Mouse (Mus musculus): ENCODE data around the gene Acsm4. TPM values are rescaled to one million over a fixed set of nuclear protein-coding genes. Genes with fewer than 3 reads are reported as not detected.

The Acsm4 gene
- total and polyA plus RNA-seq, 3 experiments: not detected

GRCm38 (mm10) chr7:119744321-119744720 is 54.5 kb downstream of the Acsm4 start:
- no peak overlapping the region for H3K9ac ChIP-seq (ENCODE audit: control insufficient read depth, low read depth, low read length, poor library complexity, severe bottlenecking)

GRCm38 (mm10) chr7:119745869-119746268 is 56.0 kb downstream of the Acsm4 start:
- H3K27me3 ChIP-seq (ENCODE audit: control insufficient read depth in 1 of 2, insufficient read depth in 2 of 2, low read length in 2 of 2): no peaks in the 10 kb centered on the region
- no peak overlapping the region for H3K9ac ChIP-seq (ENCODE audit: control insufficient read depth, low read depth, low read length, poor library complexity, severe bottlenecking)
- H3K9me3 ChIP-seq (replicated peaks; ENCODE audit: insufficient read depth, low read length): no peaks in the 10 kb centered on the region
- no peak overlapping the region for H3K4me3 ChIP-seq (ENCODE audit: control insufficient read depth in 1 of 2, insufficient read depth in 1 of 2, low read depth in 2 of 2, low read length in 2 of 2)
- TF ChIP-seq CTCF (IDR thresholded peaks at IDR 0.05 in 2 of 3, conservative IDR thresholded peaks at IDR 0.05 in 1 of 3; ENCODE audit: control insufficient read depth in 1 of 3, insufficient read depth in 1 of 3, low read depth in 2 of 3, low read length in 3 of 3, poor library complexity in 1 of 3, severe bottlenecking in 1 of 3): no peak
- TF ChIP-seq USF2 (IDR thresholded peaks at IDR 0.05; ENCODE audit: borderline replicate concordance in 1 of 2, insufficient read depth in 1 of 2, low read depth in 1 of 2, low read length in 2 of 2): no peak
- TF ChIP-seq UBTF (IDR thresholded peaks at IDR 0.05; ENCODE audit: borderline replicate concordance, insufficient read depth, low read depth, low read length): no peak
- no peak for TF ChIP-seq ELF1 (IDR thresholded peaks at IDR 0.05; ENCODE audit: low read depth, low read length)
- TF ChIP-seq E2F4 (IDR thresholded peaks at IDR 0.05; ENCODE audit: borderline replicate concordance, low read depth, low read length): no peak
- TF ChIP-seq POLR2A (IDR thresholded peaks at IDR 0.05; ENCODE audit: control insufficient read depth in 1 of 2, insufficient read depth in 1 of 2, low read depth in 1 of 2, low read length in 2 of 2, poor library complexity in 1 of 2): no peak
- TF ChIP-seq MAFK (IDR thresholded peaks at IDR 0.05; ENCODE audit: borderline replicate concordance, low read depth, low read length): no peak
- no peak for TF ChIP-seq KAT2A (conservative IDR thresholded peaks at IDR 0.05; ENCODE audit: low read depth, low read length)
- TF ChIP-seq POLR2AphosphoS5 (IDR thresholded peaks at IDR 0.05; ENCODE audit: borderline replicate concordance, low read depth, low read length): no peak
- no peak for TF ChIP-seq GATA1 (IDR thresholded peaks at IDR 0.05; ENCODE audit: low read depth, low read length)
- no peak for TF ChIP-seq MXI1 (IDR thresholded peaks at IDR 0.05; ENCODE audit: low read depth, low read length)
- TF ChIP-seq EP300 (IDR thresholded peaks at IDR 0.05; ENCODE audit: low read depth in 1 of 2, low read length in 2 of 2): no peak
- no peak for TF ChIP-seq TAL1 (IDR thresholded peaks at IDR 0.05; ENCODE audit: low read length)
- TF ChIP-seq MYB (IDR thresholded peaks at IDR 0.05; ENCODE audit: low read depth, low read length): no peak
- TF ChIP-seq GABPA (IDR thresholded peaks at IDR 0.05; ENCODE audit: low read depth, low read length): no peak
- no peak for TF ChIP-seq ZC3H11A (IDR thresholded peaks at IDR 0.05; ENCODE audit: low read depth, low read length)
- TF ChIP-seq SMC3 (IDR thresholded peaks at IDR 0.05; ENCODE audit: low read depth, low read length): no peak
- TF ChIP-seq MAX (IDR thresholded peaks at IDR 0.05; ENCODE audit: low read length): no peak
- DNase-seq (ENCODE audit: low read depth, low spot score): no peak
- no peak overlapping the region for H3K27ac ChIP-seq (ENCODE audit: control insufficient read depth, low read depth, low read length)
- H3K4me1 ChIP-seq (ENCODE audit: control insufficient read depth in 1 of 2, insufficient read depth in 2 of 2, low read length in 2 of 2): no peaks in the 10 kb centered on the region
- no peaks in the 10 kb centered on the region for H3K36me3 ChIP-seq (ENCODE audit: control insufficient read depth in 1 of 2, insufficient read depth in 2 of 2, low read length in 2 of 2)
- no peaks in the 10 kb centered on the region for H3K79me2 ChIP-seq (ENCODE audit: control insufficient read depth, insufficient read depth, low read length, poor library complexity)

More at GRCm38 (mm10) chr7:119744321-119744720, 54.5 kb downstream of the Acsm4 start:
- Histone ChIP-seq H3K79me2 (ENCODE audit: control insufficient read depth, insufficient read depth, low read length, poor library complexity) (no peaks in the 10 kb centered on the region), H3K4me3 (ENCODE audit: control insufficient read depth in 1 of 2, insufficient read depth in 1 of 2, low read depth in 2 of 2, low read length in 2 of 2) (no peak overlapping the region), H3K9me3 (replicated peaks; ENCODE audit: insufficient read depth, low read length) (no peaks in the 10 kb centered on the region), H3K27me3 (ENCODE audit: control insufficient read depth in 1 of 2, insufficient read depth in 2 of 2, low read length in 2 of 2) (no peaks in the 10 kb centered on the region), H3K27ac (ENCODE audit: control insufficient read depth, low read depth, low read length) (no peak overlapping the region), H3K4me1 (ENCODE audit: control insufficient read depth in 1 of 2, insufficient read depth in 2 of 2, low read length in 2 of 2) (no peaks in the 10 kb centered on the region), H3K36me3 (ENCODE audit: control insufficient read depth in 1 of 2, insufficient read depth in 2 of 2, low read length in 2 of 2) (no peaks in the 10 kb centered on the region)
- no peak for DNase-seq (ENCODE audit: low read depth, low spot score)
- TF ChIP-seq USF1 (IDR thresholded peaks at IDR 0.05; ENCODE audit: low read depth, low read length): no peak
- no peak for TF ChIP-seq BHLHE40 (IDR thresholded peaks at IDR 0.05; ENCODE audit: borderline replicate concordance, low read depth, low read length)
- no peak for TF ChIP-seq NELFE (IDR thresholded peaks at IDR 0.05; ENCODE audit: low read depth, low read length)
- no peak for TF ChIP-seq MEF2A (IDR thresholded peaks at IDR 0.05; ENCODE audit: extremely low read depth, insufficient replicate concordance, low read depth, low read length, poor library complexity, severe bottlenecking)
- no peak for TF ChIP-seq MYB (IDR thresholded peaks at IDR 0.05; ENCODE audit: low read depth, low read length)
- TF ChIP-seq MAFK (IDR thresholded peaks at IDR 0.05; ENCODE audit: borderline replicate concordance, low read depth, low read length): no peak
- no peak for TF ChIP-seq ZC3H11A (IDR thresholded peaks at IDR 0.05; ENCODE audit: low read depth, low read length)
